Mouse (Mus musculus) small intestine, adult 2 months (tissue): ENCODE measurements around the gene Rgs9bp. TPM values are rescaled to one million over a fixed set of nuclear protein-coding genes. Genes with fewer than 3 reads are reported as not detected.
A peak's percentile ranks its signal among the peaks of the same experiment; 100 is the strongest.

Experiments used
- H3K27ac ChIP-seq: fragments of 200-500 bp; 2 replicates; pipeline ENCODE4 v1.5.1; 2012; ENCODE audit warnings: low read depth, low read length, control low read depth, inconsistent platforms; ENCODE audit not compliant: insufficient read depth
- H3K27me3 ChIP-seq: fragments of 200-500 bp; 2 replicates; pipeline ENCODE4 v1.6.1; 2012; ENCODE audit warnings: mild to moderate bottlenecking, moderate library complexity, low read length, inconsistent platforms; ENCODE audit not compliant: control insufficient read depth, insufficient read depth
- H3K36me3 ChIP-seq: fragments of 200-500 bp; 2 replicates; pipeline ENCODE4 v1.6.1; 2012; ENCODE audit warnings: mild to moderate bottlenecking, low read length, control low read depth, inconsistent platforms; ENCODE audit not compliant: control insufficient read depth, insufficient read depth
- H3K4me1 ChIP-seq: fragments of 200-500 bp; 2 replicates; pipeline ENCODE4 v1.6.1; 2012; ENCODE audit warnings: low read length, inconsistent platforms, mixed read lengths; ENCODE audit not compliant: control insufficient read depth, insufficient read depth, insufficient read length
- H3K4me3 ChIP-seq: fragments of 200-500 bp; 2 replicates; pipeline ENCODE4 v1.5.1; 2012; ENCODE audit warnings: low read depth, mild to moderate bottlenecking, control low read depth, inconsistent platforms, low read length, moderate library complexity
- CTCF ChIP-seq: fragments of 200-500 bp; IDR thresholded peaks from 2 replicates; pipeline ENCODE4 v1.5.1; 2012; ENCODE audit warnings: low read depth, mild to moderate bottlenecking, control low read depth, inconsistent platforms, low read length, moderate library complexity, mixed read lengths; ENCODE audit not compliant: insufficient replicate concordance, insufficient read length; ENCODE audit errors: extremely low read depth
- POLR2A ChIP-seq: fragments of 200-500 bp; IDR thresholded peaks from 2 replicates; pipeline ENCODE4 v1.6.1; 2012; ENCODE audit warnings: low read depth, mild to moderate bottlenecking, control low read depth, inconsistent platforms, low read length, moderate library complexity
- WGBS: fragments of 180-500 bp; shearing (Covaris S2); methylation state at CpG from one replicate; pipeline ENCODE4 v1.1.7; 2018; 5-methylcytosine and 5-hydroxymethylcytosine counted together
- polyA plus RNA-seq: library from polyadenylated mRNA; depleted of rRNA; stranded (reverse); fragments of >200 nt; gene quantifications from 2 replicates; pipeline ENCODE4 v1.2.3, GENCODE M21; 2012

Gene Rgs9bp
- polyA plus RNA-seq, 1 experiment: 0.03 TPM

GRCm38 (mm10) chr7:35563071-35563470 lies 22.3 kb downstream of the Rgs9bp start:
- TF ChIP-seq CTCF (no peak), POLR2A (no peak)
- 77% methylated on average over 11 of the region's 11 CpGs for WGBS
- no peaks in the 10 kb centered on the region for H3K27me3 ChIP-seq

GRCm38 (mm10) chr7:35559838-35560237 lies 25.5 kb downstream of the Rgs9bp start:
- TF ChIP-seq CTCF (no peak), POLR2A (no peak)
- H3K27me3 ChIP-seq: no peaks in the 10 kb centered on the region
- no peak overlapping the region for H3K4me3 ChIP-seq
- H3K4me1 ChIP-seq: peaks cover 13% of the 10 kb centered on the region
- no peak overlapping the region for H3K27ac ChIP-seq
- WGBS: 87% methylated on average over 3 of the region's 3 CpGs
- no peaks in the 10 kb centered on the region for H3K36me3 ChIP-seq

More at GRCm38 (mm10) chr7:35563071-35563470, 22.3 kb downstream of the Rgs9bp start:
- Histone ChIP-seq H3K4me1 (peaks cover 6% of the 10 kb centered on the region; the same call in 1 of the 2 replicates), H3K4me3 (no peak overlapping the region), H3K36me3 (no peaks in the 10 kb centered on the region), H3K27ac (no peak overlapping the region)

- Histone ChIP-seq H3K36me3 (no peaks in the 10 kb centered on the region), H3K27ac (no peak overlapping the region), H3K4me3 (no peak overlapping the region), H3K27me3 (no peaks in the 10 kb centered on the region), H3K4me1 (peaks cover 18% of the 10 kb centered on the region)
- TF ChIP-seq POLR2A (no peak), CTCF (no peak)
- 37% methylated on average over 2 of the region's 2 CpGs for WGBS
These were observed 26.7 kb downstream of the Rgs9bp start for GRCm38 (mm10) chr7:35558681-35559080.

GRCm38 (mm10) chr7:35557577-35557976 lies 27.8 kb downstream of the Rgs9bp start:
- no peak overlapping the region for H3K27ac ChIP-seq
- peaks cover 20% of the 10 kb centered on the region for H3K4me1 ChIP-seq
- no peaks in the 10 kb centered on the region for H3K36me3 ChIP-seq
- TF ChIP-seq POLR2A: no peak
- TF ChIP-seq CTCF: no peak
- H3K4me3 ChIP-seq: no peak overlapping the region
- 26% methylated on average over 3 of the region's 3 CpGs for WGBS
- H3K27me3 ChIP-seq: no peaks in the 10 kb centered on the region

- H3K36me3 ChIP-seq: no peaks in the 10 kb centered on the region
- TF ChIP-seq POLR2A: no peak
- TF ChIP-seq CTCF: no peak
- no peaks in the 10 kb centered on the region for H3K27me3 ChIP-seq
- 75% methylated on average over 5 of the region's 5 CpGs for WGBS
- H3K4me1 ChIP-seq: peaks cover 20% of the 10 kb centered on the region
- no peak overlapping the region for H3K27ac ChIP-seq
- H3K4me3 ChIP-seq: no peak overlapping the region
These were observed 28.5 kb downstream of the Rgs9bp start for GRCm38 (mm10) chr7:35556905-35557304.

GRCm38 (mm10) chr7:35556205-35556603 lies 29.2 kb downstream of the Rgs9bp start, which contains the start of gene Nudt19:
Gene Nudt19 (minus strand): TSS chr7:35556304.
- 36% methylated on average over 4 of the region's 4 CpGs for WGBS
- TF ChIP-seq POLR2A: no peak
- no peak for TF ChIP-seq CTCF

GRCm38 (mm10) chr7:35555224-35556204 lies 29.9 kb downstream of the Rgs9bp start:
- peaks cover 20% of the 10 kb centered on the region for H3K4me1 ChIP-seq
- H3K36me3 ChIP-seq: 0 out of 2 replicates have a peak, but pooled peaks cover 3% of the 10 kb centered on the region
- peak overlapping the region; percentile 72 for H3K4me3 ChIP-seq
- no peaks in the 10 kb centered on the region for H3K27me3 ChIP-seq
- TF ChIP-seq CTCF (no peak), POLR2A (peak; percentile 90)
- H3K27ac ChIP-seq: peak overlapping the region; percentile 96
- WGBS: under 1% methylated on average over 93 of the region's 93 CpGs

More at GRCm38 (mm10) chr7:35556205-35556603, 29.2 kb downstream of the Rgs9bp start, which contains the start of gene Nudt19:
- Histone ChIP-seq H3K27ac (peak within 1 kb of the TSS; percentile 96), H3K4me1 (peaks cover 20% of the 10 kb centered on the region), H3K27me3 (no peaks in the 10 kb centered on the region), H3K36me3 (0 out of 2 replicates have a peak, but pooled peaks cover 2% of the 10 kb centered on the region), H3K4me3 (peak within 1 kb of the TSS; percentile 72)
